Mouse (Mus musculus) layer of hippocampus, adult 11-12 months (tissue): Measurements from ENCODE around the gene Abca8a.

Experiments used
- DNase-seq: peaks from one replicate; pipeline ENCODE4 v3.0.0; 2022; ENCODE audit warnings: low spot score

Gene Abca8a

GRCm38 (mm10) chr11:110095858-110096257 lies at the start of gene Abca8a:
Gene Abca8a, minus strand, starts transcription at chr11:110095978.
- peak; percentile 21 for DNase-seq

GRCm38 (mm10) chr11:110145421-110145820 lies 49.6 kb upstream of the Abca8a start:
- DNase-seq: peak; percentile 7

- no peak for DNase-seq
Measured at GRCm38 (mm10) chr11:110130760-110131159, 35.0 kb upstream of the Abca8a start.

GRCm38 (mm10) chr11:110111137-110111536 lies 15.4 kb upstream of the Abca8a start:
- DNase-seq: peak; percentile 37

- DNase-seq: no peak
Measured at GRCm38 (mm10) chr11:110101437-110101836, 5.7 kb upstream of the Abca8a start.

- DNase-seq: no peak
Measured at GRCm38 (mm10) chr11:110098901-110099300, 3.1 kb upstream of the Abca8a start.

- DNase-seq: no peak
Measured at GRCm38 (mm10) chr11:110097465-110097864, 1.7 kb upstream of the Abca8a start.

GRCm38 (mm10) chr11:110094846-110095380 lies 865 bp downstream of the Abca8a start:
- DNase-seq: no peak

GRCm38 (mm10) chr11:110094236-110094635 lies 1.5 kb downstream of the Abca8a start:
- no peak for DNase-seq

- DNase-seq: no peak
Measured at GRCm38 (mm10) chr11:110091328-110091727, 4.5 kb downstream of the Abca8a start.

- DNase-seq: no peak
Measured at GRCm38 (mm10) chr11:110072158-110072557, 23.6 kb downstream of the Abca8a start.

GRCm38 (mm10) chr11:110061032-110061431 lies 34.7 kb downstream of the Abca8a start:
- DNase-seq: peak; percentile 8

- no peak for DNase-seq
Measured at GRCm38 (mm10) chr11:110060127-110060526, 35.7 kb downstream of the Abca8a start.

- no peak for DNase-seq
Measured at GRCm38 (mm10) chr11:110053681-110054080, 42.1 kb downstream of the Abca8a start.

GRCm38 (mm10) chr11:110037795-110038194 lies 58.0 kb downstream of the Abca8a start:
- no peak for DNase-seq

- DNase-seq: no peak
Measured at GRCm38 (mm10) chr11:110028913-110029695, 66.7 kb downstream of the Abca8a start.

GRCm38 (mm10) chr11:110010836-110011546 lies 84.8 kb downstream of the Abca8a start:
- no peak for DNase-seq

GRCm38 (mm10) chr11:109995624-109996023 lies 100.2 kb downstream of the Abca8a start, which contains the start of gene Abca8b:
Gene Abca8b, minus strand, starts transcription at chr11:109995845.
- peak; percentile 85 for DNase-seq

- DNase-seq: peak; percentile 35
Measured at GRCm38 (mm10) chr11:109995013-109995412, 100.8 kb downstream of the Abca8a start.

- DNase-seq: no peak
Measured at GRCm38 (mm10) chr11:109994014-109994413, 101.8 kb downstream of the Abca8a start.

GRCm38 (mm10) chr11:109991270-109991669 lies 104.5 kb downstream of the Abca8a start:
- no peak for DNase-seq

- DNase-seq: no peak
Measured at GRCm38 (mm10) chr11:109990256-109990655, 105.5 kb downstream of the Abca8a start.

- no peak for DNase-seq
Measured at GRCm38 (mm10) chr11:109988164-109988563, 107.6 kb downstream of the Abca8a start.
